Mouse (Mus musculus): ENCODE data around the gene Ly86.

GRCm38 (mm10) chr13:37389296-37389695 lies 44.3 kb downstream of the Ly86 start:
- TF ChIP-seq CTCF (IDR thresholded peaks at IDR 0.05; ENCODE audit: low read depth) (no peak), EP300 (IDR thresholded peaks at IDR 0.05; ENCODE audit: low read depth) (no peak)
